ENCODE assay signal across 9 mouse cellular contexts in genomic region chr6:88840211-88840610, GRCm38 (mm10). TPM values are rescaled to one million over a fixed set of nuclear protein-coding genes. Genes with fewer than 3 reads are reported as not detected.
A peak's percentile ranks its signal among the peaks of the same experiment; 100 is the strongest.
DNase-seq lines count a peak whose midpoint lies in the region; ATAC-seq and TF ChIP-seq lines count a peak whose summit lies in the region.
"Had no signal": no experiment of that assay in that cellular context is flagged by ENCODE, and none has a peak within 500 bp of the region (broad histone marks: within the 10 kb centered on the region; RNA-seq: fewer than 3 reads in every experiment).

No protein-coding gene starts in this region.

- H3ac ChIP-seq in myocyte (ENCODE audit: control insufficient read depth, insufficient read length), result no peak overlapping the region

- H3K36me3 ChIP-seq in lung, postnatal 0 days (ENCODE audit: insufficient read depth, low read length), result peaks cover 29% of the 10 kb centered on the region; the same call in 1 of the 2 replicates
- peaks cover 24% of the 10 kb centered on the region; the same call in 1 of the 2 replicates for H3K36me3 ChIP-seq in hindbrain, embryonic 15.5 days
- no peaks in the 10 kb centered on the region for H3K36me3 ChIP-seq in myocyte (ENCODE audit: control insufficient read depth, insufficient read depth)

- H3K9ac ChIP-seq in lung, postnatal 0 days (replicated peaks; ENCODE audit: low read depth), result no peak overlapping the region
- H3K9ac ChIP-seq in hindbrain, embryonic 15.5 days, result no peak overlapping the region

- H3K4me3 ChIP-seq in lung, postnatal 0 days (ENCODE audit: low read depth, low read length), result no peak overlapping the region
- no peak overlapping the region for H3K4me3 ChIP-seq in hindbrain, embryonic 15.5 days
- H3K4me3 ChIP-seq in myocyte, result peak overlapping the region; percentile 55

- no peaks in the 10 kb centered on the region for H3K9me3 ChIP-seq in lung, postnatal 0 days (ENCODE audit: low read length)
- no peaks in the 10 kb centered on the region for H3K9me3 ChIP-seq in hindbrain, embryonic 15.5 days

- no peak overlapping the region for H3K27ac ChIP-seq in lung, postnatal 0 days (ENCODE audit: low read length)
- no peak overlapping the region for H3K27ac ChIP-seq in hindbrain, embryonic 15.5 days (replicated peaks)

- intact Hi-C loops in heart, postnatal 10 days (cut with DNase I), result no loop called here

- H3K79me2 ChIP-seq in myocyte (ENCODE audit: control insufficient read depth, insufficient read depth), result no peaks in the 10 kb centered on the region

- peak; percentile 90 for DNase-seq in heart, adult 11 months
- no peak for DNase-seq in heart, postnatal 10 days
- DNase-seq in lung, postnatal 0 days (ENCODE audit: low spot score), result no peak
- DNase-seq in lung, adult 18-20 months, result no peak
- DNase-seq in thymus, postnatal 14 days, result no peak
- DNase-seq in spleen, postnatal 10 days (ENCODE audit: low spot score in 2 of 2), result no peak
- DNase-seq: cerebellum, adult 9-10 months had no signal

- 62% methylated on average over 3 of the region's 3 CpGs for WGBS in lung, postnatal 0 days
- 76% methylated on average over 3 of the region's 3 CpGs for WGBS in hindbrain, embryonic 15.5 days

- no peak for TF ChIP-seq CTCF in lung, postnatal 0 days (IDR thresholded peaks at IDR 0.05)

- peak overlapping the region; percentile 88; the same call in 1 of the 2 replicates for H3K4me2 ChIP-seq in lung, postnatal 0 days (replicated peaks; ENCODE audit: low read depth, low read length)
- H3K4me2 ChIP-seq in hindbrain, embryonic 15.5 days, result peak overlapping the region; percentile 87
- H3K4me2 ChIP-seq in myocyte (ENCODE audit: low read depth), result peak overlapping the region; percentile 76

- TF ChIP-seq POLR2A in myocyte (IDR thresholded peaks at IDR 0.05; ENCODE audit: insufficient read length, low read depth), result no peak

- H3K4me1 ChIP-seq in lung, postnatal 0 days (ENCODE audit: insufficient read depth, low read depth, low read length), result peaks cover 11% of the 10 kb centered on the region
- peaks cover 27% of the 10 kb centered on the region for H3K4me1 ChIP-seq in hindbrain, embryonic 15.5 days (replicated peaks)

- H3K27me3 ChIP-seq in lung, postnatal 0 days (replicated peaks; ENCODE audit: insufficient read depth, low read length), result no peaks in the 10 kb centered on the region
- H3K27me3 ChIP-seq in hindbrain, embryonic 15.5 days, result no peaks in the 10 kb centered on the region
- H3K27me3 ChIP-seq in myocyte (ENCODE audit: control insufficient read depth, insufficient read depth, insufficient read length), result no peaks in the 10 kb centered on the region

- TF ChIP-seq EP300 in lung, postnatal 0 days (IDR thresholded peaks at IDR 0.05), result no peak

- no peak for ATAC-seq in lung, postnatal 0 days
- ATAC-seq in hindbrain, embryonic 15.5 days (ENCODE audit: low FRiP score, low read depth), result no peak

TF ChIP-seq in myocyte, 11 proteins besides CTCF, POLR2A, EP300 and RAD21:
- TF ChIP-seq USF1 (IDR thresholded peaks at IDR 0.05; ENCODE audit: low read depth) (no peak), POLR2AphosphoS2 (IDR thresholded peaks at IDR 0.05; ENCODE audit: insufficient read length, low read depth) (no peak), TCF12 (IDR thresholded peaks at IDR 0.05; ENCODE audit: insufficient read depth, poor library complexity, severe bottlenecking) (no peak)
TF ChIP-seq in myocyte: peak in this region for 0.

RNA-seq across cellular contexts. Expression of gene Abtb1, which starts 1.6 kb away (rescaled TPM):
- total RNA-seq in heart, postnatal 10 days (2021), result 10 to 100 TPM; 18.7 to 21.0 TPM
- 59.5 and 70.3 TPM in 2 replicates for polyA plus RNA-seq in lung, postnatal 0 days (2015; fragmentation: Nextera tagmentation; extraction: Ambion mirVana)
- 38.2 and 40.3 TPM in 2 replicates for polyA plus RNA-seq in hindbrain, embryonic 15.5 days (2015; fragmentation: Nextera tagmentation; extraction: Ambion mirVana)
- polyA plus RNA-seq in myocyte (2012; fragmentation: generic; extraction: Trizol), result 23.6 TPM

RNA-seq across cellular contexts. Expression of gene Podxl2, which starts 34.6 kb away (rescaled TPM):
- total RNA-seq in heart, postnatal 10 days (2021), result 10 to 100 TPM; 49.9 to 54.8 TPM
- 19.1 and 25.2 TPM in 2 replicates for polyA plus RNA-seq in lung, postnatal 0 days (2015; fragmentation: Nextera tagmentation; extraction: Ambion mirVana)
- 584 and 747 TPM in 2 replicates for polyA plus RNA-seq in hindbrain, embryonic 15.5 days (2015; fragmentation: Nextera tagmentation; extraction: Ambion mirVana)
- 3.4 TPM for polyA plus RNA-seq in myocyte (2012; fragmentation: generic; extraction: Trizol)

RNA-seq across cellular contexts. Expression of gene Mcm2, which starts 58.4 kb away (rescaled TPM):
- total RNA-seq in heart, postnatal 10 days (2021), result 10 to 100 TPM; 36.7 to 48.8 TPM
- 14.5 and 15.3 TPM in 2 replicates for polyA plus RNA-seq in lung, postnatal 0 days (2015; fragmentation: Nextera tagmentation; extraction: Ambion mirVana)
- 34.0 and 36.2 TPM in 2 replicates for polyA plus RNA-seq in hindbrain, embryonic 15.5 days (2015; fragmentation: Nextera tagmentation; extraction: Ambion mirVana)
- 42.1 TPM for polyA plus RNA-seq in myocyte (2012; fragmentation: generic; extraction: Trizol)

Comparison
In these comparisons a context has a peak if more than half of its experiments do, and no peak if none do; other contexts are left out.
1. RNA of gene Podxl2, which starts 34.6 kb away (polyA plus RNA-seq): 584 to 747 TPM in hindbrain, embryonic 15.5 days; 19.1 to 25.2 TPM in lung, postnatal 0 days and 3.4 TPM in myocyte (single experiment); every median in the first group is over 10 times any median in the second.
2. Peak in every context shown above with its lines, with median percentiles within 50 percentile points of each other: H3K4me2 ChIP-seq.